Mouse (Mus musculus) frontal cortex, adult (tissue): ENCODE measurements around the gene Rasa3.
A peak's percentile ranks its signal among the peaks of the same experiment; 100 is the strongest.

Experiments
- ATAC-seq: cut with Nextera tagmentation; 2 replicates; pipeline ENCODE4 v1.9.2; 2017; ENCODE audit warnings: mild to moderate bottlenecking, moderate library complexity, mixed read lengths; ENCODE audit not compliant: low TSS enrichment

Gene Rasa3

DNA sequence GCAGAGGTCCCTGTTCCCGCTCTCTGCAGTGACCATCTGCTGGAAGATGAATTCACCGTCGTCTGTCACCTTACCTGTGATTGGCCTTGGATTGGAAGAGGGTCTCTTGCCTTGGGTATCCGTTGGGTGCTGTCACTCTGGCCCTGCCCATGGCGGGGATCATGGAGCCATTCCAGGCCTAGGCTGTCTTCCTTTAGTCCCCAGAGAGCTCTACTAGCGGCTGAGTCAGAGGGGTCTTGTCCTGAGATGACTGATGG is 125.9 kb downstream of the Rasa3 start:
- no peak for ATAC-seq

GRCm38 (mm10) chr8:13550718-13551573 is 126.5 kb downstream of the Rasa3 start:
- peak; percentile 62 for ATAC-seq

- ATAC-seq: peak; percentile 79
Measured at GRCm38 (mm10) chr8:13548831-13549230, 128.6 kb downstream of the Rasa3 start.

DNA sequence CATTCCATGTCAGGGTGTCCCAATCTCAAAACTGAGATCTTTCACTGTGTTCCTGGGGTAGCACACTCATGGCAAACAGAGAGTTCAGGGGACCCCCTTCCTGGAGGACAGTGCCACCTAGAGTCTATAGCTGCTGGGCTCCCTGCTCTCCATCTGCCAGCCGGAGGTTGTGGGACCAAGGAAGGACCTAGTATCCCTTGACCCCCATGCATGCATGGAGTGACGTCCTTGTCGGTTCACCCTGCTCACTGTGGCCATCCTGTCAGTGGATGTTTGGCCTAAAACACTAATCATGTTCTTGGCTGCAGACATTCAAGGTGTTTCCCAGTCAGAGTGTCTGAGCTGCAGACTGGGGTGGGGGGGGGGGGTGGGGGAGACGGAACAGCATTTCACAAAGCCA is 129.2 kb downstream of the Rasa3 start:
- peak; percentile 48; the same call in 1 of the 2 replicates for ATAC-seq

- ATAC-seq: no peak
Measured at GRCm38 (mm10) chr8:13546421-13546820, 131.0 kb downstream of the Rasa3 start.

DNA sequence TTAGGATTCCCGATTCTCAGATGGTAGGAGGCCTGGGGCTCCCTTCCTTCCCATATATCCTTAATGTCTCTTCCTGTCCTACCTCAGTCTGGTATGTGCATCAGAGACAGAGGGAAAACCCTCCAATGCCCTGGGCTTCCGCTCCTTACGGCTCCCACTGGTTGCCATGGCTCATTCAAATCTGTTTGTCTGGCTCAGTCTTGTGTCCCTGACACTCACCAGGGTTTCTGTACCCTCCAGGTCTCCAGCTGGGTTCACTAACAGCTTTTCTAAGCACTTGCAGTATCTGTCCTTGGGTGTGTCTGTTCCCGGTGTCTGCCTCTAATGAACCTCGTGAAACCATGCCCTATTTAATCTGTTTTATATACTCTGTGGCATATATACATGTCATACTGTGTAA is 135.9 kb downstream of the Rasa3 start:
- ATAC-seq: no peak

- ATAC-seq: no peak
Measured at GRCm38 (mm10) chr8:13540122-13540521, 137.3 kb downstream of the Rasa3 start.

DNA sequence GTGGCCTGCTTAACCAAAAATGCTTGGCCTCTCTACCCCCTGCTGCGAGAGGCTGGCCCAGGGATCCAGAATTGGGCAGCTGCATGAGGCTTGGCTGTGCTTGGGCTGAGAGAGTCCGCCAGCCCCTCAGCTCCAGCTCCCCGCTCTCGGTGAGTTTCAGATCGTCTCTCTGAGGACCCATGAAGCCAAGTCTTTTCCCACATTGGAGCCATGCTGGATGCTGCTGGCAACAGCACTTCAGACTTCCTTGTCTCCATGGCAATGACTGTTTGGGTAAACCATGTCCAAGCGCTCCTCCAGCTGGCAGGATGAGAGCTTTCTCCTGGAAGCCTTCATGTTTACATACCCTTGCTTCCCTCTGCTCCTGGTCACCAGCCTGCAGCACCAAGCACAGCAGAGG is 138.6 kb downstream of the Rasa3 start:
- ATAC-seq: peak; percentile 87

- ATAC-seq: no peak
Measured at GRCm38 (mm10) chr8:13537102-13537501, 140.3 kb downstream of the Rasa3 start.

DNA sequence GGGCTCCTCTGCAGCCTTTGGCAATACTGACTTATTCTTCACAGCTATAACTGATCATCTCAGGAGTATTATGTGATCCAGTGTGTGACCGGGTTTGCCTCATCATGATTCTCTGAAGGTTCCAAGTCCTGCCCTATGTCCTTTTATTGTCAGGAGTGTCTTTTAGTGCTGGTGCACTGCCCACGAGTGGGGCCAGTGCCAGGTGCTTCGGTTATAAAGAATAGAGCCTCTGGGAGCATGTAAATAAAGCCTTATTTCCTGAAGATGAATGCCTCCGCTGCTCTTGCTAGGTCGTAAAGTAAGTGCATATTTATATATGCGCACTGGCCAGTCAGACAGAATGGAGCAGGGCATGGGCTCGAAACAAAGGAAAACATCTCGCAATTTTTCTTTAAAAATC is 144.3 kb downstream of the Rasa3 start:
- no peak for ATAC-seq

DNA sequence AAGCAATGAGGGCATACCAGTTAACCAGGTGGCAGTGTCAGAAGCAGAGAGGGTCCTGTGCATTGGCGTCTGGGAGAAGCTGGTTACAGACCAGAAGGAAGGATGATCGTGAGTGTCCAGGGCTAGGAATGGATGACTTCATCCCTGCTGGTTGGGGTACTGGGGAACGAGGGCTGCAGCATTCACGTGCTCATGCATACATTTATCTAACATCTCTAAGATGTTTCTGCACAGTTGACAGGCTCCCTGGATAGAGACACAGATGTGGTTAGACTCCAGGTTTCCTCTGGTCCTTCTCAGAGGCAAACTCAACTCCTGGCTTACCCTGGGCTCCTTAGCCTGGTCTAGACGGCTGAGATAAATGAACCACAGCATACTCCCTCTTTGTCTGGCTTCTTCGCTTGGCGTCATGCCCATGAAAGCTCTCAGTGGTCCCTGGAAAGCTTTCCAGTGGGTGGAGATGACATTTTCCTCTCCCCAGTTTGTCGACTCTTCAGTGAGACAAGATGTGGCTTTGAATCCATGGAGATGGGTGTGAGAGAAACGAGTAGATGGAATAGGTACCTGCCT is 145.7 kb downstream of the Rasa3 start:
- peak; percentile 16; the same call in 1 of the 2 replicates for ATAC-seq

DNA sequence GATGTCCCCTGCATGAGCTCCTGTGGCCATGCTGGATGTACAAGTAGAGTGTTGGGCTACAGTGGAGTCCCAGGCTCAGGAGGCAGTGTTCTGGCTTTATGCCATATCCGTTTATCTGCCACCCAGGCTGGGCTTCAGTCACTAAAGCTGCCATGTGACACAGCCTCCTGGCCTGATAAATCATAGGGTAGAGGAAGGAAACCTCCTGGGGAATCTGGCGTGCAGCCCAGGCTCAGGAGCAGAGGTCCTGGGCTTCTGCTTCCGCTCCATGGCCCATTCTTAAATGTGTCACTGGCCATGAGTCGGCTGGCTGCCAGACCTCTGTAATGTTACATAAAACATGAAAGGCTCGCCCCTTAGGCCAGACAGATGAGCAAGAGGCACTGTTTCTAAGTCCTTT is 146.5 kb downstream of the Rasa3 start:
- no peak for ATAC-seq

GRCm38 (mm10) chr8:13530401-13530800 is 147.0 kb downstream of the Rasa3 start:
- ATAC-seq: no peak

GRCm38 (mm10) chr8:13529891-13530316 is 147.5 kb downstream of the Rasa3 start:
- ATAC-seq: peak; percentile 62

GRCm38 (mm10) chr8:13529011-13529840 is 148.2 kb downstream of the Rasa3 start:
- ATAC-seq: no peak

GRCm38 (mm10) chr8:13521392-13521791 is 156.0 kb downstream of the Rasa3 start:
- no peak for ATAC-seq

- no peak for ATAC-seq
Measured at GRCm38 (mm10) chr8:13520349-13520748, 157.1 kb downstream of the Rasa3 start.

DNA sequence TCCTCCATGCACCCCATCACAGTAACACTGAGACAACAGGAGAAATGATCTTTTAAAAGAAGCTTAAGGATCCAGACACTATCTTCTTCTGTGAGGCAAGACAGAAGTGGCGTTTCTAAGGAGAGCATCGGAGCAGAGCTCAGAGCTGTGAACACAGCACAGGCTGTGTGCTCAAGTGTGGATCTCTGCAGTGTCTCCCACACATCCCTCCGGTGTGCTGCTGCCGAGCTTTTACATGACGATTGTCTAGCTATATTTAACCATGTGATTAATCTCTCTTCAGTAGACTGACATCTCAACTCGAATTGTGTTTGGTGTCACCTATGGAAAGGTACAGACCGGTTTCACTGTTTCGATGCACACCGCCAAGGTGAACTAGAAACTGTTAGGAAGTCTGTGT is 157.9 kb downstream of the Rasa3 start:
- ATAC-seq: peak; percentile 96

DNA sequence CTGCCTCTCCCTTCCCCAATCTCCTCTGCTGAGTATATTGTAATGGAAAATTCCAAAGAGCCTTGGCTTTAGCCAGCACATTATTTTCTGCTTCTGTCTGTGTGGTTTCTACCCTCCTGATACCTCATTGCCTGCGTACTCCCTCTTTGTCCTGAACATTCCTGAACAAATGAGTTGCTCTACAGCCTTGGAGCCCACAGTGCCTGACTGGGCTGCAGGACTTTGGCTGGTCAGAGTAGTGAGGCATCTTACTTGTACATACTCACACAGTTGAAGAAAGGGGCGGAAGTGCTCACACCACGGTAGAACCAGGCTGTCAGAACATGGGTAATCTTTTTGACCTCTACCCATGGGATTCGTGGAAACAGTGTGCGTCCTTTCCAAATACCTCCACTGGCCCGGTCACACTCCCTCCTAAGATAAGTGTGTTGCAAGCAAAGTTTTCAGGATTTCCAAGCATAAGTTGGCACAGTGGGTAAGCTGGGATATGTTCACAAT is 160.1 kb downstream of the Rasa3 start:
- no peak for ATAC-seq
